Mouse (Mus musculus) bone marrow, adult 2 months (tissue): ENCODE results near the gene Dppa1.

Source experiments
- CTCF ChIP-seq: fragments of 200-500 bp; IDR thresholded peaks from 2 replicates; pipeline ENCODE4 v1.5.1; 2011; ENCODE audit warnings: low read length, control low read depth; ENCODE audit not compliant: control insufficient read depth, insufficient read depth
- POLR2A ChIP-seq: fragments of 200-500 bp; IDR thresholded peaks from 2 replicates; pipeline ENCODE4 v1.6.1; 2011; ENCODE audit warnings: low read depth, mild to moderate bottlenecking, control low read depth, low read length, borderline replicate concordance; ENCODE audit not compliant: control insufficient read depth

GRCm38 (mm10) chr11:46565967-46566366 lies 63.1 kb downstream of the Dppa1 start:
- TF ChIP-seq CTCF = no peak
- TF ChIP-seq POLR2A = no peak
